In genomic region chr16:4418072-4418471, GRCm38 (mm10) we compare ENCODE assay signal across 9 mouse cellular contexts. TPM values are rescaled to one million over a fixed set of nuclear protein-coding genes. Genes with fewer than 3 reads are reported as not detected.
DNase-seq lines count a peak whose midpoint lies in the region; ATAC-seq lines count a peak whose summit lies in the region.
"Had no signal": no experiment of that assay in that cellular context is flagged by ENCODE, and none has a peak within 500 bp of the region (broad histone marks: within the 10 kb centered on the region; RNA-seq: fewer than 3 reads in every experiment).

No protein-coding gene starts in this region.

- H3K27me3 ChIP-seq in forebrain, embryonic 14.5 days (replicated peaks; ENCODE audit: control insufficient read depth, insufficient read depth, low read length): no peaks in the 10 kb centered on the region
- peaks cover 13% of the 10 kb centered on the region for H3K27me3 ChIP-seq in forebrain, embryonic 11.5 days (ENCODE audit: control insufficient read depth, insufficient read depth, low read length)
- peaks cover 19% of the 10 kb centered on the region; the same call in 1 of the 2 replicates for H3K27me3 ChIP-seq in lung, embryonic 15.5 days
- H3K27me3 ChIP-seq in liver, embryonic 12.5 days (replicated peaks): peaks cover 24% of the 10 kb centered on the region
- no peaks in the 10 kb centered on the region for H3K27me3 ChIP-seq in stomach, embryonic 15.5 days (replicated peaks)

- peaks cover 24% of the 10 kb centered on the region for H3K4me1 ChIP-seq in forebrain, embryonic 14.5 days (ENCODE audit: control insufficient read depth, insufficient read depth, low read length)
- H3K4me1 ChIP-seq in forebrain, embryonic 11.5 days (replicated peaks; ENCODE audit: control insufficient read depth, insufficient read depth, low read length): peaks cover 11% of the 10 kb centered on the region; the same call in 1 of the 2 replicates
- H3K4me1 ChIP-seq in lung, embryonic 15.5 days: peaks cover 23% of the 10 kb centered on the region
- peaks cover 70% of the 10 kb centered on the region for H3K4me1 ChIP-seq in liver, embryonic 12.5 days
- peaks cover 22% of the 10 kb centered on the region for H3K4me1 ChIP-seq in stomach, embryonic 15.5 days

- H3K4me2 ChIP-seq in forebrain, embryonic 14.5 days (ENCODE audit: low read length): peak overlapping the region; percentile 96
- H3K4me2 ChIP-seq in forebrain, embryonic 11.5 days (ENCODE audit: low read depth, low read length, severe bottlenecking): no peak overlapping the region
- peak overlapping the region; percentile 99; the same call in 1 of the 2 replicates for H3K4me2 ChIP-seq in lung, embryonic 15.5 days
- H3K4me2 ChIP-seq in liver, embryonic 12.5 days: peak overlapping the region; percentile 99
- peak overlapping the region; percentile 32 for H3K4me2 ChIP-seq in stomach, embryonic 15.5 days

- no peak overlapping the region for H3K4me3 ChIP-seq in forebrain, embryonic 14.5 days (ENCODE audit: low read depth, low read length)
- H3K4me3 ChIP-seq in forebrain, embryonic 11.5 days (ENCODE audit: low read depth, low read length): no peak overlapping the region
- H3K4me3 ChIP-seq in lung, embryonic 15.5 days: no peak overlapping the region
- H3K4me3 ChIP-seq in liver, embryonic 12.5 days: peak overlapping the region; percentile 3; the same call in 1 of the 2 replicates
- H3K4me3 ChIP-seq in stomach, embryonic 15.5 days (replicated peaks): no peak overlapping the region

- no peaks in the 10 kb centered on the region for H3K36me3 ChIP-seq in forebrain, embryonic 14.5 days (ENCODE audit: control insufficient read depth, insufficient read depth, low read length)
- H3K36me3 ChIP-seq in forebrain, embryonic 11.5 days (ENCODE audit: control insufficient read depth, insufficient read depth, low read length): no peaks in the 10 kb centered on the region
- H3K36me3 ChIP-seq in lung, embryonic 15.5 days: no peaks in the 10 kb centered on the region
- H3K36me3 ChIP-seq in liver, embryonic 12.5 days: no peaks in the 10 kb centered on the region
- H3K36me3 ChIP-seq in stomach, embryonic 15.5 days: no peaks in the 10 kb centered on the region

- H3K9ac ChIP-seq in forebrain, embryonic 14.5 days (ENCODE audit: low read length): no peak overlapping the region
- H3K9ac ChIP-seq in forebrain, embryonic 11.5 days (ENCODE audit: low read length): no peak overlapping the region
- H3K9ac ChIP-seq in lung, embryonic 15.5 days: no peak overlapping the region
- no peak overlapping the region for H3K9ac ChIP-seq in liver, embryonic 12.5 days
- no peak overlapping the region for H3K9ac ChIP-seq in stomach, embryonic 15.5 days

- no peaks in the 10 kb centered on the region for H3K9me3 ChIP-seq in forebrain, embryonic 14.5 days (replicated peaks; ENCODE audit: control insufficient read depth, low read length)
- H3K9me3 ChIP-seq in forebrain, embryonic 11.5 days (ENCODE audit: control insufficient read depth, low read length): no peaks in the 10 kb centered on the region
- no peaks in the 10 kb centered on the region for H3K9me3 ChIP-seq in lung, embryonic 15.5 days
- no peaks in the 10 kb centered on the region for H3K9me3 ChIP-seq in liver, embryonic 12.5 days (replicated peaks)
- H3K9me3 ChIP-seq in stomach, embryonic 15.5 days: no peaks in the 10 kb centered on the region

- H3K27ac ChIP-seq in forebrain, embryonic 14.5 days (ENCODE audit: low read depth, low read length): no peak overlapping the region
- no peak overlapping the region for H3K27ac ChIP-seq in forebrain, embryonic 11.5 days (ENCODE audit: low read depth, low read length)
- no peak overlapping the region for H3K27ac ChIP-seq in lung, embryonic 15.5 days
- no peak overlapping the region for H3K27ac ChIP-seq in liver, embryonic 12.5 days
- no peak overlapping the region for H3K27ac ChIP-seq in stomach, embryonic 15.5 days

- no peak for DNase-seq in forebrain, embryonic 14.5 days (ENCODE audit: low spot score)
- no peak for DNase-seq in forebrain, embryonic 11.5 days (ENCODE audit: low spot score)
- no peak for DNase-seq in lung, postnatal 10 days
- DNase-seq in adrenal gland, adult 8-10 months: no peak
- DNase-seq in kidney, postnatal 4 days: no peak
- DNase-seq: right cerebral cortex, adult 18-20 months had no signal

- ATAC-seq in forebrain, embryonic 14.5 days: no peak
- no peak for ATAC-seq in forebrain, embryonic 11.5 days (replicated peaks; ENCODE audit: low FRiP score)
- no peak for ATAC-seq in lung, embryonic 15.5 days (ENCODE audit: borderline replicate concordance, extremely low read depth, low FRiP score, low TSS enrichment)
- no peak for ATAC-seq in liver, embryonic 12.5 days
- ATAC-seq in stomach, embryonic 15.5 days (ENCODE audit: insufficient read depth, low FRiP score, low read depth): no peak

- WGBS in forebrain, embryonic 14.5 days: 94% methylated on average over 11 of the region's 11 CpGs
- 91% methylated on average over 11 of the region's 11 CpGs for WGBS in forebrain, embryonic 11.5 days
- WGBS in lung, embryonic 15.5 days: 90% methylated on average over 11 of the region's 11 CpGs
- 80% methylated on average over 11 of the region's 11 CpGs for WGBS in liver, embryonic 12.5 days (ENCODE audit: insufficient replicate concordance)
- 95% methylated on average over 11 of the region's 11 CpGs for WGBS in stomach, embryonic 15.5 days

RNA-seq across cellular contexts. Expression of gene Adcy9, which starts 2.2 kb away (rescaled TPM):
- polyA plus RNA-seq in forebrain, embryonic 14.5 days (2014; fragmentation: Nextera tagmentation; extraction: Ambion mirVana): 1.8 and 2.4 TPM in 2 replicates
- 0.84 and 0.96 TPM in 2 replicates for polyA plus RNA-seq in forebrain, embryonic 11.5 days (2014; fragmentation: Nextera tagmentation; extraction: Ambion mirVana)
- polyA plus RNA-seq in lung, embryonic 15.5 days (2015; fragmentation: Nextera tagmentation; extraction: Ambion mirVana): 1.2 and 1.5 TPM in 2 replicates
- 1.1 and 1.6 TPM in 2 replicates for polyA plus RNA-seq in liver, embryonic 12.5 days (2016; fragmentation: Nextera tagmentation; extraction: Ambion mirVana)
- 1.6 and 1.7 TPM in 2 replicates for polyA plus RNA-seq in stomach, embryonic 15.5 days (2015; fragmentation: Nextera tagmentation; extraction: Ambion mirVana)
- 10 to 100 TPM; 62.8 to 84.2 (median 72.6) TPM for total RNA-seq in adrenal gland, adult 8-10 months (2022)
